Mouse (Mus musculus) ES-E14 (cell line): ENCODE data around the gene Tmem88b.

Source experiments
- CHD2 ChIP-seq: IDR thresholded peaks from 2 replicates; pipeline ENCODE4 v1.6.1; 2014; ENCODE audit warnings: mild to moderate bottlenecking, low read depth, low read length, inconsistent platforms
- HCFC1 ChIP-seq: IDR thresholded peaks from 2 replicates; pipeline ENCODE4 v1.6.1; 2012; ENCODE audit warnings: low read length, inconsistent platforms, borderline replicate concordance; ENCODE audit not compliant: insufficient read depth
- MAFK ChIP-seq: IDR thresholded peaks from 2 replicates; pipeline ENCODE4 v1.6.1; 2014; ENCODE audit warnings: mild to moderate bottlenecking, low read depth, low read length, inconsistent platforms; ENCODE audit not compliant: insufficient read depth
- ZNF384 ChIP-seq: IDR thresholded peaks from 2 replicates; pipeline ENCODE4 v1.6.1; 2012; ENCODE audit warnings: low read depth, low read length, inconsistent platforms

GRCm38 (mm10) chr4:155734951-155735702 lies 50.5 kb downstream of the Tmem88b start:
- TF ChIP-seq CHD2 (no peak), MAFK (no peak), HCFC1 (no peak), ZNF384 (no peak)
